Mouse (Mus musculus) right cerebral cortex, postnatal 36 days (tissue): ENCODE measurements around the gene Uprt.

Source experiments
- DNase-seq, 2 experiments: peaks; one replicate each; pipeline ENCODE4 v3.0.0; 2022; ENCODE audit warnings: low spot score in 2 of 2, mixed read lengths in 1 of 2

The Uprt gene

GRCm38 (mm10) chrX:104482572-104483443, at the start of gene Uprt:
Uprt (plus strand) TSS chrX:104482818.
- DNase-seq: peak; percentile 73 to 76

- no peak for DNase-seq
These were observed 49.2 kb upstream of the Uprt start for GRCm38 (mm10) chrX:104433456-104433855.

- no peak for DNase-seq
These were observed 30.2 kb upstream of the Uprt start for GRCm38 (mm10) chrX:104452433-104452832.

- DNase-seq: no peak
These were observed 20.9 kb upstream of the Uprt start for GRCm38 (mm10) chrX:104461755-104462154.

GRCm38 (mm10) chrX:104464376-104464775, 18.2 kb upstream of the Uprt start:
- DNase-seq: no peak

- no peak for DNase-seq
These were observed 4.6 kb upstream of the Uprt start for GRCm38 (mm10) chrX:104478041-104478440.

GRCm38 (mm10) chrX:104483444-104483808, 808 bp downstream of the Uprt start:
- DNase-seq: peak; percentile 5 to 6

GRCm38 (mm10) chrX:104485596-104485995, 3.0 kb downstream of the Uprt start:
- no peak for DNase-seq

GRCm38 (mm10) chrX:104488036-104488435, 5.4 kb downstream of the Uprt start:
- no peak for DNase-seq

- no peak for DNase-seq
These were observed 6.4 kb downstream of the Uprt start for GRCm38 (mm10) chrX:104488870-104489467.

- DNase-seq: no peak
These were observed 7.2 kb downstream of the Uprt start for GRCm38 (mm10) chrX:104489626-104490355.

GRCm38 (mm10) chrX:104501765-104502164, 19.1 kb downstream of the Uprt start:
- no peak for DNase-seq

- DNase-seq: no peak
These were observed 60.0 kb downstream of the Uprt start for GRCm38 (mm10) chrX:104542635-104543034.

- no peak for DNase-seq
These were observed 61.4 kb downstream of the Uprt start for GRCm38 (mm10) chrX:104543919-104544595.

GRCm38 (mm10) chrX:104545283-104545682, 62.7 kb downstream of the Uprt start:
- no peak for DNase-seq
